Mouse (Mus musculus) ES-E14 (cell line): Measurements from ENCODE around the gene Adam22. TPM values are rescaled to one million over a fixed set of nuclear protein-coding genes. Genes with fewer than 3 reads are reported as not detected.

Experiments used
- DNase-seq: peaks from one replicate; pipeline ENCODE4 v3.0.0-alpha.2; 2013; ENCODE audit warnings: low read depth, low spot score
- H3K27ac ChIP-seq: 2 replicates; pipeline ENCODE4 v1.5.1; 2012; ENCODE audit warnings: low read depth, mild to moderate bottlenecking, low read length, moderate library complexity, mixed read lengths; ENCODE audit not compliant: poor library complexity, insufficient read depth, severe bottlenecking
- H3K36me3 ChIP-seq: 2 replicates; pipeline ENCODE4 v1.6.1; 2012; ENCODE audit warnings: mild to moderate bottlenecking, low read length, moderate library complexity, mixed read lengths; ENCODE audit not compliant: control insufficient read depth, poor library complexity, insufficient read depth, severe bottlenecking
- H3K4me1 ChIP-seq, 2 experiments: fragments of 150-350 bp in 1 of 2; sonication (generic) in 1 of 2; 2 replicates each; pipeline ENCODE4 v1.6.1; 2012; ENCODE audit warnings: low read length in 2 of 2, mild to moderate bottlenecking in 1 of 2, mixed read lengths in 1 of 2; ENCODE audit not compliant: control insufficient read depth in 2 of 2, insufficient read depth in 2 of 2, poor library complexity in 1 of 2
- H3K4me3 ChIP-seq, 2 experiments: fragments of 150-350 bp in 1 of 2; sonication (generic) in 1 of 2; 2 replicates each; pipeline ENCODE4 v1.5.1; 2012; ENCODE audit warnings: low read length in 2 of 2, low read depth in 1 of 2, mild to moderate bottlenecking in 1 of 2, mixed read lengths in 1 of 2; ENCODE audit not compliant: insufficient read depth in 1 of 2, poor library complexity in 1 of 2, severe bottlenecking in 1 of 2
- H3K9ac ChIP-seq: 2 replicates; pipeline ENCODE4 v1.6.1; 2012; ENCODE audit warnings: low read depth, mild to moderate bottlenecking, low read length, mixed read lengths; ENCODE audit not compliant: poor library complexity, insufficient read depth, severe bottlenecking
- H3K9me3 ChIP-seq: fragments of 150-350 bp; sonication (generic); 2 replicates; pipeline ENCODE4 v1.6.1; 2012; ENCODE audit warnings: low read depth, mild to moderate bottlenecking, low read length; ENCODE audit not compliant: control insufficient read depth, insufficient read depth
- CHD2 ChIP-seq: IDR thresholded peaks from 2 replicates; pipeline ENCODE4 v1.6.1; 2014; ENCODE audit warnings: mild to moderate bottlenecking, low read depth, low read length, inconsistent platforms
- HCFC1 ChIP-seq: IDR thresholded peaks from 2 replicates; pipeline ENCODE4 v1.6.1; 2012; ENCODE audit warnings: low read length, inconsistent platforms, borderline replicate concordance; ENCODE audit not compliant: insufficient read depth
- MAFK ChIP-seq: IDR thresholded peaks from 2 replicates; pipeline ENCODE4 v1.6.1; 2014; ENCODE audit warnings: mild to moderate bottlenecking, low read depth, low read length, inconsistent platforms; ENCODE audit not compliant: insufficient read depth
- ZC3H11A ChIP-seq: IDR thresholded peaks from 2 replicates; pipeline ENCODE4 v1.6.1; 2012; ENCODE audit warnings: low read depth, mild to moderate bottlenecking, inconsistent platforms, low read length, borderline replicate concordance
- ZNF384 ChIP-seq: IDR thresholded peaks from 2 replicates; pipeline ENCODE4 v1.6.1; 2012; ENCODE audit warnings: low read depth, low read length, inconsistent platforms
- in situ Hi-C, 2 experiments: fragments of 600-800 bp; cut with MboI; formaldehyde crosslinking; loops; one replicate each; pipeline ENCODE4 v1.15.1; 2025; ENCODE audit warnings: low sequenced_read_pairs in 2 of 2, inconsistent platforms in 1 of 2; ENCODE audit not compliant: unreplicated experiment in 2 of 2
- total RNA-seq: library from RNA; depleted of rRNA; stranded (reverse); fragments of 300-350 nt; gene quantifications from 2 replicates; pipeline ENCODE4 v1.2.3, GENCODE M21; 2012

Adam22 gene
- total RNA-seq, 1 experiment = 11.5 TPM

- no peak overlapping the region for H3K27ac ChIP-seq
- DNase-seq = no peak
- TF ChIP-seq ZC3H11A (no peak), MAFK (no peak), CHD2 (no peak), HCFC1 (no peak), ZNF384 (no peak)
- H3K9me3 ChIP-seq = no peaks in the 10 kb centered on the region
- no peak overlapping the region for H3K4me3 ChIP-seq
- no peak overlapping the region for H3K9ac ChIP-seq
- no peaks in the 10 kb centered on the region for H3K4me1 ChIP-seq
- H3K36me3 ChIP-seq = no peaks in the 10 kb centered on the region
- in situ Hi-C loops = no loop called here
These were observed 24.7 kb downstream of the Adam22 start for GRCm38 (mm10) chr5:8343296-8343695.

- DNase-seq = no peak
- Histone ChIP-seq H3K36me3 (no peaks in the 10 kb centered on the region), H3K9me3 (no peaks in the 10 kb centered on the region), H3K4me3 (no peak overlapping the region), H3K4me1 (no peaks in the 10 kb centered on the region), H3K9ac (no peak overlapping the region), H3K27ac (no peak overlapping the region)
- no peak for TF ChIP-seq HCFC1
- no peak for TF ChIP-seq CHD2
- TF ChIP-seq ZC3H11A = no peak
- TF ChIP-seq MAFK = no peak
- TF ChIP-seq ZNF384 = no peak
- in situ Hi-C loops = no loop called here
These were observed 26.3 kb downstream of the Adam22 start for GRCm38 (mm10) chr5:8341676-8342075.

- Histone ChIP-seq H3K4me3 (no peak overlapping the region), H3K9me3 (no peaks in the 10 kb centered on the region), H3K36me3 (no peaks in the 10 kb centered on the region), H3K9ac (no peak overlapping the region), H3K4me1 (no peaks in the 10 kb centered on the region; a peak in 1 of 4 replicates), H3K27ac (no peak overlapping the region)
- no peak for DNase-seq
- no peak for TF ChIP-seq ZC3H11A
- in situ Hi-C loops = no loop called here
These were observed 40.2 kb downstream of the Adam22 start for GRCm38 (mm10) chr5:8327645-8328269.

- no peak overlapping the region for H3K9ac ChIP-seq
- H3K27ac ChIP-seq = no peak overlapping the region
- DNase-seq = no peak
- H3K36me3 ChIP-seq = no peaks in the 10 kb centered on the region
- no peaks in the 10 kb centered on the region for H3K4me1 ChIP-seq
- no peaks in the 10 kb centered on the region for H3K9me3 ChIP-seq
- in situ Hi-C loops = no loop called here
- H3K4me3 ChIP-seq = no peak overlapping the region
- TF ChIP-seq HCFC1 = no peak
- no peak for TF ChIP-seq ZNF384
- no peak for TF ChIP-seq MAFK
- TF ChIP-seq ZC3H11A = no peak
- no peak for TF ChIP-seq CHD2
These were observed 41.3 kb downstream of the Adam22 start for GRCm38 (mm10) chr5:8326671-8327070.

GRCm38 (mm10) chr5:8312324-8312723 lies 55.6 kb downstream of the Adam22 start:
- Histone ChIP-seq H3K4me1 (no peaks in the 10 kb centered on the region), H3K4me3 (no peak overlapping the region), H3K9ac (no peak overlapping the region), H3K9me3 (no peaks in the 10 kb centered on the region), H3K27ac (no peak overlapping the region), H3K36me3 (no peaks in the 10 kb centered on the region)
- in situ Hi-C loops = no loop called here
- DNase-seq = no peak
- TF ChIP-seq CHD2 (no peak), MAFK (no peak), HCFC1 (no peak), ZC3H11A (no peak), ZNF384 (no peak)
